Mouse (Mus musculus): ENCODE data around the gene Prkcz.

Gene Prkcz

GRCm38 (mm10) chr4:155308679-155309078, 52.5 kb downstream of the Prkcz start:
- no peak for DNase-seq (ENCODE audit: low spot score)

- peak; percentile 43 for DNase-seq (ENCODE audit: low spot score)
Measured at GRCm38 (mm10) chr4:155308068-155308467, 53.1 kb downstream of the Prkcz start.

GRCm38 (mm10) chr4:155307591-155307990, 53.6 kb downstream of the Prkcz start:
- no peak for DNase-seq (ENCODE audit: low spot score)

GRCm38 (mm10) chr4:155306356-155307242, 54.6 kb downstream of the Prkcz start:
- DNase-seq (ENCODE audit: low spot score): peak; percentile 56

- DNase-seq (ENCODE audit: low spot score): no peak
Measured at GRCm38 (mm10) chr4:155305531-155306031, 55.6 kb downstream of the Prkcz start.

- no peak for DNase-seq (ENCODE audit: low spot score)
Measured at GRCm38 (mm10) chr4:155304508-155305096, 56.6 kb downstream of the Prkcz start.

- no peak for DNase-seq (ENCODE audit: low spot score)
Measured at GRCm38 (mm10) chr4:155301965-155302364, 59.2 kb downstream of the Prkcz start.

GRCm38 (mm10) chr4:155301098-155301447, 60.1 kb downstream of the Prkcz start:
- DNase-seq (ENCODE audit: low spot score): no peak

- no peak for DNase-seq (ENCODE audit: low spot score)
Measured at GRCm38 (mm10) chr4:155300421-155301097, 60.6 kb downstream of the Prkcz start.

- DNase-seq (ENCODE audit: low spot score): no peak
Measured at GRCm38 (mm10) chr4:155298826-155299225, 62.3 kb downstream of the Prkcz start.

GRCm38 (mm10) chr4:155297057-155297456, 64.1 kb downstream of the Prkcz start:
- DNase-seq (ENCODE audit: low spot score): peak; percentile 18

- DNase-seq (ENCODE audit: low spot score): no peak
Measured at GRCm38 (mm10) chr4:155295996-155296395, 65.2 kb downstream of the Prkcz start.

GRCm38 (mm10) chr4:155295026-155295590, 66.1 kb downstream of the Prkcz start:
- DNase-seq (ENCODE audit: low spot score): no peak

- DNase-seq (ENCODE audit: low spot score): no peak
Measured at GRCm38 (mm10) chr4:155294381-155294780, 66.8 kb downstream of the Prkcz start.

- DNase-seq (ENCODE audit: low spot score): no peak
Measured at GRCm38 (mm10) chr4:155292863-155293262, 68.3 kb downstream of the Prkcz start.

GRCm38 (mm10) chr4:155290045-155290444, 71.1 kb downstream of the Prkcz start:
- DNase-seq (ENCODE audit: low spot score): no peak

GRCm38 (mm10) chr4:155288586-155288985, 72.6 kb downstream of the Prkcz start:
- DNase-seq (ENCODE audit: low spot score): no peak

- no peak for DNase-seq (ENCODE audit: low spot score)
Measured at GRCm38 (mm10) chr4:155287713-155288112, 73.4 kb downstream of the Prkcz start.

GRCm38 (mm10) chr4:155286090-155286489, 75.1 kb downstream of the Prkcz start:
- no peak for DNase-seq (ENCODE audit: low spot score)

- DNase-seq (ENCODE audit: low spot score): no peak
Measured at GRCm38 (mm10) chr4:155284521-155285379, 76.4 kb downstream of the Prkcz start.

- no peak for DNase-seq (ENCODE audit: low spot score)
Measured at GRCm38 (mm10) chr4:155283585-155283984, 77.6 kb downstream of the Prkcz start.
